Mouse (Mus musculus): ENCODE measurements at regions not wholly inside any gene's neighbourhood (a gene's known extent, or its start where the extent isn't known, plus 50 kb on each side); places are given as distances from the start of the nearest gene placed in this dataset.

DNA sequence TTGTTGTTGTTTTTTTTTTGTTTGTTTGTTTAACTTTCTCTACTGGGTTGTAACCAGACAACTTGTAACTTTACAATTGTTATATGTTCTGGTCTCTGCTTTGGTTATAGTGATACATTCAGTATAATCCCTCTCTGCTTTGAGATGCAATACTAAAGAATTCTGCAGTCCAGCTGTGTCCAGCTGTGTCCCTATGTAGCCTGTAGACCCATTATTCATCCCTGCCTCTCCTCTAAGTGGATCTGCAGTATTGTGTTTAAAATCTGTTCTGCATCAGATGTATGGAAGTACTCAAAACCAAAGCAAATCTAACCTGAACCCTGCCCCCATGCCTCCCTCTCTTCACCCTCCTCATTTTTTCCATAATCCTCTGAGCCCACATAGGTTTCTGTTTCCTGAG is 279.6 kb downstream of the Rps29 start:
- no peak for DNase-seq (ENCODE audit: low spot score)

DNA sequence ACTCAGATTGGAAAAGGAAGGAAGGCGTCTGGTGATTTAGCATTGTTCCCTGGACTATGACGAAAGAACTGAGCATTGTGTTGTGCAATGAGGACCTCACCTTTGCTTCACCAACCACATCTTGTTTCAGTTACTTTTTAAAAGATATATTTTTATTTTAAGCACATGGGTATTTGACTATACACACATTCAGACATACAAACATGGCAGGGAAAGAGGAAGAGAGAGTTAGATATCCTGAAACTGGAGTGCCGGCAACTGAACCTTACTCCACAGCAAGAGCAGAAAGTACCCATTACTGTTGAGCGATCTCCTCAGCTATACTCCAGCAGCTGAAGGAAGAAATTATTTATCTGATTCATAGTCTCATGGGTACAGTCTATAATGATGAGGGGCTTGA is 287.7 kb downstream of the Rps29 start:
- no peak for DNase-seq (ENCODE audit: low spot score)

DNA sequence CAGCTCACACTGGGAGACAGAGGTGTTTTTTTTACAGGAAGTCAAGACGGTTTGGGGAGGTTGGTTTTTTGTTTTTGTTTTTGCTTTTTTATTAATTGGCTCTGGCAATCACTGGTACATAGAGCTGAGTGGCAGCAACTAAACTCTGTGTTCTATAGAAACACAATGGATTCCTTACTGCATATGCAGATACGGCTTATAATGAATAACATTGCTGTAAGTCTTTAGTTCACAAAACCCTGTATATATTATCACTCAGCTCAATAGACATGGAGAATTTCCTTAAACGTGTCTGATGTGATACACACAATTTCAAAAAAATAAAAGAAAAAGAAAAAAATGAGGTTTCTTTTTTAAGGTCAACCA is 296.0 kb downstream of the Rps29 start:
- DNase-seq (ENCODE audit: low spot score), result no peak

DNA sequence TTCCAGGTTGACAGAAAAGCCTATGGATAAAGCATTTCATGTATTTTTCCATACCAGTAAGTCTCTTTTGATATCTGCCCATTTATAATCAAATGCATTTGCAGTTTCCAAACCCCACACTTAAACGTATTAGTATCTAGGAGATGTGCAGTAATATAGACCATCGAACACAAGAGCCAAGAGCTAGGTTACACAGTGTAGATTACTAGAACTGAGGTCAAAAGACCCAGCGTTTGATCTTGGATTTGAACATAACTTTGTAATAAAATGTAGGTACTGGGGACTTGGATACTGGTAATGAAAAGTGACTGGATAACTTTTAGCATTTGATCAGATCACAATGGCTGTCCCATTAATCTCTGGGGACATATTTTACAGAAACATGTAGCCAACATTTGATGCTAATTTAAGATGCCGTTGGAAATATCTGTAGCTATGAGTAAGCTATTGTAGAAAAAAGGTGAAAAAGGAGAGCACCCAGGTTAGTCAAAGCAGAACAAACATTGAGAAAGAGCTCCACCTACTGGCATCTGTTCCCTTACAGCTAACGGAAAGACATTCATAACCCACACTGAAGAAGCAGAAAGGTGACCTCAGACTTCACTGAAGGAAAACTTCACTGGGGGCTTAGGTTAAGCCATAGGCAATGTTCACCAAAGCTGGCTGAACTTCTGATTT is 296.5 kb downstream of the Rps29 start:
- DNase-seq (ENCODE audit: low spot score), result peak; percentile 64

DNA sequence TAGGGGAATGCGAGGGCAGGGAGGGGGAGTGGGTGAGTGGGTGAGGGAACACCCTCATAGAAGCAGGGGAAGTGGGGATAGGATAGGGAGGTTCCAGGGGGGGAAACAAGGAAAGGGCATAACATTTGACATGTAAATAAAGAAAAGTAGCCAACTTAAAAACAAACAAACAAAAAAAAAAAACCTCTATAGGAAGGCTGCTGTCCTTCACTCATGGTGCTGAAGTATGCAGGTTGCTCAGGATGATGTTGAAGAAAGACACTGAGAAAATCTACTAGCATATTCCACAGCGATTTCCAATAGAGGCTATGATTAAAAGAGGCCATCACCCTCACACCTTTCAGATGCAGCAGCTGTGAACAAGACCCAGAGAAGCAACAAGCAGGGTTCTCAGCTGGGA is 298.7 kb downstream of the Rps29 start:
- peak; percentile 8 for DNase-seq (ENCODE audit: low spot score)

DNA sequence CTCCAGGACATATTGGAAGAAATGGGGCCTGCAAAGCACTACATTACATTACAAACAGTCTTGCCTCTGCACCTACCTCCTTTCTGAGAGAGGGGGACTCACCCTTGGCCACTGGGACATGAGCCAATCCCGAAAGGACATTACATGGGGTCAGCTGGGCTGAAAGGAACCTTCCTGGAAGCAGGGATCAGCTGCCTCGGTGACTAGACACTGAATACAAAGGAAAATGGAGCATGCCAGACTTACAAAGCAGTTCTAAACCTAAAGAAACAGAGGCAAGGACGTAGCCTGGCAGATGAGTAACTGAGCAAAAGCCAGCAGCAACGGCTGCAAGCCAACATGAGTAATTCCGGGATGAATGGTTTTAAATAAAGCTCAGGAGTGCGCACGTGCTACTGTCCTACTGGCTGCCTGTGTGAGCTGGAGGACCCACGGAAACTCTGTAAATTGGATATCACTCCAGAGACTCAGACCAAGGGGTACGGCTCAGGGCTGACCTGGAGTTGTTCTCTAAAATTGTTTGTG is 309.3 kb downstream of the Rps29 start:
- DNase-seq (ENCODE audit: low spot score), result no peak

DNA sequence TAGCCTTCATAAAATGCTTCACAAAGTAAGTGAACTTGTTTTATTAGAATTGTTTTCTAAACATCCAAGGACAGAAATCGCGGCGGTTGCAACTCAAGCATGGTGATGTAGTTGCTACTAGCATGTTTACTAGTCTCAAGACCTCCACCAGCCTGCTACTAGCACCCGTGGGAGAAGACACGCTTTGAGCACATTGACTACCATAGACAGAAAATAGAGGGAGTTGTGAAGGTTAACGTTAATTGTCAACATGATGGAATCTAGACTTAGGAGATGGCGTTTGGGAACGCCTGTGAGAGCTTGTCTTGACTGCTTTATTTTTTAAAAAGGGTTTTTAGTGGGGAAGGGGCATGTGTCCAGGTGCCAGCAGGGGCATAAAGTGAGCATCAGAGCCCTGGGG is 318.2 kb downstream of the Rps29 start:
- DNase-seq (ENCODE audit: low spot score), result no peak

DNA sequence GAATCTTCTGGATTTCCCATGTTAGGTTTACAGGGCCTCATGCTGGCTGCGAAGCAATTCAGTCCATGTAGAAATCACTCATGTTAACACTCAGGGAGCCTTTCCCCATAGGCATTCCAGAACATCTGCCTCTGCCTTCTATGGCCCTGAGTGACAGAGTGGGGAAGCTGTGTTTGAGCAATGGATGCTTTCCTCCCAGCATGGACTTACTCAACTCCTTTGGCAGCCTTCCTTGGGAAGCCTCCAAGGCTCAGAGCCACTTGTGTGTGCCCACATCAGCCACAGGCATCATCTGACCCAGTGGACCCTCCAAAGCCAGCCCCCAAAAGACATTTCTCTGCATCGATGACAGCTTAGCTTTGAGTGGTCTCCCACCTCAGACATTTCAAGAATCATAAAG is 318.8 kb downstream of the Rps29 start:
- no peak for DNase-seq (ENCODE audit: low spot score)

DNA sequence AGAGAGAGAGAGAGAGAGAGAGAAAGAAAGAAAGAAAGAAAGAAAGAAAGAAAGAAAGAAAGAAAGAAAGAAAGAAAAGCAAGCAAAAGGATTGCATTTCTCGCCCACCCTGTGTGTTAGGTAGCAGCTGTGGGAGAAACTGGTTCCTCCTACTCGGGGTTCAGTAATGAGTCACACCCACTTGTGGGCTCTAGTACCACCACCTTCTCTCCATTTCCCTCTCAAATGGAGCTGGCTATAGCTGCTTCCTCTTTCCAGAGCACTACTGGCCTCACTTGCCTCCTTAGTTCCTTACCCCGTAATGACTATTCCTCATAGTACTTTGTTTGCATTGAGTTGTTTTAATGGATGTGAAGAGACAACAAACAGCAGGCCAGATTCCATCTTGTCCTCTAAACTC is 323.0 kb downstream of the Rps29 start:
- DNase-seq (ENCODE audit: low spot score), result no peak

DNA sequence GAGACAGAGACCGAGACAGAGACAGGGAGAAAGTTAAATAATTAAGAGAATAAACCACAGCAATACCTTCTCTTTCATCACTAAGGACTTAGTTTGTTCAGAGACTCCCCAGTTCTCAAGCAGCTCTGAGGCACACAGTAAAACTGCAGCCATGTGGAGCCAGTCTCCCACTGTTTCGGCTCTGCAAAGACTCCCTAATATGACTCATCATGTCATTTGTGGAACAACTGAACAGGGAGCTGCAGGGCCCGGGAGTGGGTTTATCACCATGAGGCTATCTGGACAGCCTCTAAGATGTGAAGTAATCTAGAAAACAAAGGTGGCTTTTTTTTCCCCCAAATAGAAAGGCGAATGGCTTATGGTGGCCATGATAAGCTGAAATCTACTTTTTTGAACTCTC is 325.1 kb downstream of the Rps29 start:
- no peak for DNase-seq (ENCODE audit: low spot score)

DNA sequence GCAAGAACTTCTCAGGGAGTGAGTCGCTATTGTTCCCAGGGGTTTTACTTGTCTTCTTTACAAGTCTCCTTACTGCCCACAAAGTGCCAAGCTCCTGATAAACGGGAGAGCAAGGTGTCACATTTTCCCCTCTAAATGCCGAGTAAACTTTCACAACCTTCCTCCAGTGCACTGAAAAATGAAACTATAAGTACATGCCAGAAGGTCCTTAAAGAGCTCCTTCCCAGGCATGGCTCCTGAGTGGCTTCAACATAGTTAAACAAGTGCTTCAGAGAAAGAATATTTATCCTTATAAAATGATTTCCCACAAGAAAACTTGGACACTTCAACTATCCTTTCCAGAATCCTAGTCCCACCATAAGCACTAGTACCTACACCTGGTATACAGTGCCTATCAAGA is 329.6 kb downstream of the Rps29 start:
- DNase-seq (ENCODE audit: low spot score), result no peak

DNA sequence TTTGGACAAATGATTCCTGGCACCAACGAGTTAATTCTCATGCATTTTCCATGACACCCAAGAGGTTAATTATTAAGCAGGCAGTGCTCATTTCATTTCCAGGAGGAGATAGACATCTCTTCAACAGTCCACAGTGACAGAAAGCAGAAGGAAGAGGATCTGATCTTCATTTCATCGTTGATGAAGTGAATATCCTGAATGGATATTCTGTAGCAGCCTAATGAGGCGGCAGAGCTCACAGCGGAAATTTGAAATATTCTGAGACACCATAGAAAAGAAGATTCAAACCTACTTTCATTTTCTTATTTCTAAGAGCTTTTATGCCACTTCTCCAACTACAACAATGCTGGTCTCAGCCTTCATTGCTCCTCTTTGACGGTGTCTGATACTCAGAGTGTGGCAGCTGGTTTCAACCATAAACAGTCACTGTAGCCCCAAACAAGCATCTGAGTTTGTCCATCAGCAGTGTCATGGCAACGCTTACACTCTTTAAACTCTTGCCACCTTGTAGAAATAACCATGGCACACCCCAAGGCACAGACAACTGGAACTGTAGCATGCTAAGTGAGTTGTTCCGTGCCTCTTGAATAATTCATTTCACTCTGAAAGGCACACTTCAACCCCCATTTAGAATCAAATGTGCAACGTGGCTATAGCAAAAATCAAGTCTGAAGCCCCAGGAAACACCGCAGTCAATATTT is 331.3 kb downstream of the Rps29 start:
- DNase-seq (ENCODE audit: low spot score), result no peak

DNA sequence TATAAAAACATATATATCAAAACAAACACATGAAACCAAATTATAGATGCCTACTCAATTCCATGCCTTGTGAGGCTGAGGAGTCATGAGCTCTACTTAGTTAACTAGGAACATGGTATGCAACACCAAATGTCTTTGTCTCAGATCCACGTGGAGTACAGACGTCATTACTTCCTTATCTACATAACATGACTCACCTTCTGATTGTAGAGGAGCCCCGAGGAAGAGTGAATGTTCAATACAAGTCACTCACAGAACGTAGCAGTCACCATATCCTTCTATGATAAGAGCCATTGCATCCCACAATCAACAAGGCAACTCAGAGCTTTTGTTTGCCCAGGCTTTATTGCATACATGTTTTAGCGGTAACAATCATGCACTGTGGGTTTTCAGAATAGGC is 364.6 kb downstream of the Rps29 start:
- DNase-seq (ENCODE audit: low spot score), result no peak

DNA sequence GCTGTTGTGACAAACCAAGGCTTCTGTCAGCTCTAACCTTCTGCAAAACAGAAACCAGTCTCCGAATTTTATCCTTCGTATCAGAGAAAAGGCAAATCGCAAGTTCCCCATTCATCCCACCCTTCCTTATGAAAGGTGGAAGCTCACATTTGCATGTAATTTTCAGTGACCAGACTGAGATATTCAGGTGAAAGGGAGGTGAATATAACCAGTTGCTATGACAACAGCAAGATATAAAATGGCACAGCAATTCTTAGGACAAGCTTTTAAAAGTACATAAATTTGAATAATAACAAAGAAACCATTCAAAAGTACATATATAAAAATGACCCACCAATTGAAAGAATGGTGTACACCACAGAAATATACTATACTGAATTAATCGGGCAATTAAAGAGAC is 375.4 kb downstream of the Rps29 start:
- DNase-seq (ENCODE audit: low spot score), result no peak

DNA sequence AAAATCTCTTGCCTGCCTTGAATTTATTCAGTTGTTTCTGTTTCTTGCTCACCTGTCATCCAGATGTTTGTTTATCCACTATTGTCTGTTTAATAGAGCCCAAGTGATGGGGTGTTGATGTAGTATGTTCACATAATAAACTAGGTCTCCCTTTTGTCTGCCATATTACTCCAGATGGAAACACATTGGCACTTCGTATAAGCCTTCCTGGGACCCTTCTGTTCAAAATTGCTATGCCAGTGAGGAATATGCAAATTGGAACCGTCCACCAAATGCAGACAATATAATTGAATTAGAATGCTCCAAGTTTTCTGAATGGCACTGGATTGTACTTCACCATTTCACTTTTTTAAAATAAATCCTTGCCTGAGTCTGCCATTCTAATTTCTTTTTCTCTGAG is 383.5 kb downstream of the Rps29 start:
- DNase-seq (ENCODE audit: low spot score), result no peak

DNA sequence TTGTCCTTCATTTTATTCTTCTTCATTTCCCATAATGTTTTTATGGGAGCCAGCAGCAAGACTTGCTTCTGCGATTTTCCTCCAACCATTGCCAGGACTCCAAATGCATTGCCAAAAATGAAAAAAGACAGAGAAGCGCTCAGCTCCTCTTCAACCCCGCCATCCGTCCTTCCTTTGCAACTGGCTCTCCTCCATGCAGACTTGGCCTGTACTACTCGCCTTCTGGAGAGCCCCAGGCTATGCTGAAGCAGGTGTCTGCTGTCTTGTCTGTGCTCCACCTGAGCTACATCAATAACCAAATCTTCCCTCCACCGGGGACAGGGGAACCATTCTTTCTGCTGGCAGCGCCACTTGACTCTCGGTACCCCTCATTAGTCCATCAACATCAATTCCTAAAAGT is 384.2 kb downstream of the Rps29 start:
- no peak for DNase-seq (ENCODE audit: low spot score)

DNA sequence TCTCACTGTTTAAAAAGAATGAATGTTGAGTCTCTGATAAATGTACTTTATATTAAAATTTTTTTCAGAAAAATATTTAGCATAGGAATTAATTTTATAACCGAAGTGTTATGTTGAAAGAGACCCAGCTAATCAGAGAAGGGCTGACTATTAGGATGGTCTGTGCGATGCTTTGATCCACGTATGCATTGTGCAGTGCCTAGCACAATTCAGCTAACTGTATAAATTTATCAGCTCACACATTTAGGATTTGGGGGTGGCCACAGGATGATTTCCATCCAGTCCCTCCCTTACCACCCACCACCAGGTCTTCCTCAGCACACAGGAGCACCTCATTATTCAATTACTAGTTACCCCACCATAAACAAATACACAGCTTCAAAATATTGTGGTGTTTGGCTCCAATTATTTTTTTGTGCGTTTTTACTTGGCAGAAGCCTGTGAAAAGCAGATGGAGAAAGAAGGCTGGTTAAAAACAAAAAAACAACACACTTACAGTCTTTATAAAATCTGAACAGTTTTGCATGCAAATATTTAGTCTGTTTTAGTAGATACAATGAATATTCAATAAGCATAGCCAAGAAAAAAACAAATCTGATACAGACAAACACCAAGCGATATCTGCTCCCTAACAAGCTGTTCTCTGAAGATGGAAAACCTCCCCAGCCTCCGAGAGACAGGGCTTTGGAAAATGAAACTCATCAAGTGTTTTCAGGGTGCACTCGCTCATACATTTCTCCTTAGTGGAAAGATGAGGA is 400.5 kb downstream of the Rps29 start:
- DNase-seq (ENCODE audit: low spot score), result no peak

DNA sequence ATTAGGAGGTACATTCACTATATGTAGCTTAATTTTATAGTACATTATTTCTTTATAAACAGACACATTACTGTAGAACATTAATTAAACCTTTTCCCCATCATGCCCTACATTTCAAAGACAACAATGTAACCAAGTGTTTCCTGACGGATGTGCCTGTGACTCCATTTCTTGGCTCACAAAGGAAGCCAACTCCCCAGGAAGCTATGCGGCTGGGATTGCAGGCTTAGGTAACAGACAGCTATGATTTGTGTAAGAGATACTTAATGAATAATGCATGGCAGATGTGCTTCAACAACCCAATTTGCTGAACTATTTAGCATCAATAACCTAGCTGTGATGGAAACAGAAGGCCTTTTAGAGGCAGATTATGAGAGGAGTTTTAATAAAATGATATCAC is 430.1 kb downstream of the Rps29 start:
- DNase-seq (ENCODE audit: low spot score), result peak; percentile 6

DNA sequence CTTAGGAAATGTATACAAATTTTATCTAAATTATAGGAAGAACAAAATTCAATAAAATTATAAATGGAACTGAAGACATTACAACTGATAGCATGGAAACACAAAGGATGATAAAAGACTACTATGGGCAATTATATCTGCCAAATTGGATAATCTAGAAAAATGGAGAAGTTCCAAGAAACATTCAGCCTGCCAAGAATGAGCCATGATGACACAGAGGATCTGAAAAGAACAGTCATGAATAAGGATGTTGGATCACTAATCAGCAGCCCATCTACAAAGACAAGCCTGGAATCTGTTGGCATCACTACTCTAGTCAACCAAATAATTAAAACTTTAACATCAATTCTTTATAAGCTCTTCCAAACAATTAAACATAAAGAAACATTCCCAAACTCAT is 440.0 kb downstream of the Rps29 start:
- DNase-seq (ENCODE audit: low spot score), result no peak

DNA sequence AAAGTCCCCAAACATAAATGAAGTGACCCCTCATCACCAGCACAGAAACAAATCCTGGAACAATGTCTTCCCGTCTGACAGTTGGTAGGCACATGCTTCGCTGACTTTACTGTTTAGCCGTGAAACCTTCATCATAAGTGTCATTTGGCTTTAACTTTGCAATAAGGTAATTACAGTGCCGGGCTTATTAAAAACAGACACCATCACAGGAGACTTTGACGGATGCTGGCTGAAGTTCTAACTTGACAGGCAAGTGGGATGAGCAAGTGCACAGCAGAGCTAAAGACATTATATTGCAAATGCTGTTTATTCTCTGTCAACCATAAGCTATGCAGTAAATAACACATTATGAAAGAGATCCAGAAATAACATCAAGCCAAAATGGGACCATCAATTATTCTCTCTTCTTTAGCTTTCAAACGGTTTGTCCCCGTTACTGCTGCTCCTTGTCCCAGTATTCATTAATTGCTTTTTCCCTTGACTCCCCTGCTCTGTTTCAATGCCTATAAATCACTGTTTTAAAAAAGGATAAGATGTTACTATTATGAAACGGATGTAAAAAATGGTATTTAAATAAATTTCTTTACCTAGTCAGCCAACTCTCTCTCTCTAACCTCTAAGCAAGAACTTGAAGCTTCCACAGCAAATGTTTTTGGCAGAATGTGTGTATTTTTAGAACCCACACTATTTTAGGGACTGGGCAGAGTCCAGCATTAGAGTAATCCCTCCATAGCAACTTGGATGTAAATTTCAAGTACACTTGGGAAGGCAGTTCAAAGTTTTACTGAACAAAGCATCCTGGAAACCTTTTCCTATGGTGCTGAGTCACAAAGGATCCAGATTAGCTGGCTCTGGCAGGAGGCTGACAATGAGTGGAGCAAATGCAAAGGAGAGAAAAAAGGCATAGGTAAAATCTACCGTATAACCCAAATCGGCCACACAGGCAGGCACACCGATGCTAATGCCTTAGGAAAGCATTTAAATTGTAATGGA is 464.4 kb downstream of the Rps29 start:
- no peak for DNase-seq (ENCODE audit: low spot score)

DNA sequence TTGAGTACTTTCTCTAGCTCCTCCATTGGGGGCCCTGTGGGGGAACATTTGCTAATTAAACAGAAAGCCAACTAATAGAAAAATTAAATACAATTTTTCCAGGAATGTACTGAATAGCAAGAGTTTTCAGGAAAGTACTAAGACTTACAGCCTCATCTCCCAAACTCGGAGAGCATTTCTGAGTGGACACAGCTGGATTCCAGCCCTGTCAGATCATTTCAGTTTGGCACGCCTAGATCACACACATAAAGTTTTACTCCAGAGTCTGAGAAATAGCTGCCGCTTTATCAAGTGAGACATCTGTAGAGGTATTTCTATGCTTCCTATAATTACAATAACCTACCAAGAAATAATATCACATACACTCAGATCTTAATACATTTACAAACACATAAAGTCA is 470.7 kb downstream of the Rps29 start:
- DNase-seq (ENCODE audit: low spot score), result no peak

DNA sequence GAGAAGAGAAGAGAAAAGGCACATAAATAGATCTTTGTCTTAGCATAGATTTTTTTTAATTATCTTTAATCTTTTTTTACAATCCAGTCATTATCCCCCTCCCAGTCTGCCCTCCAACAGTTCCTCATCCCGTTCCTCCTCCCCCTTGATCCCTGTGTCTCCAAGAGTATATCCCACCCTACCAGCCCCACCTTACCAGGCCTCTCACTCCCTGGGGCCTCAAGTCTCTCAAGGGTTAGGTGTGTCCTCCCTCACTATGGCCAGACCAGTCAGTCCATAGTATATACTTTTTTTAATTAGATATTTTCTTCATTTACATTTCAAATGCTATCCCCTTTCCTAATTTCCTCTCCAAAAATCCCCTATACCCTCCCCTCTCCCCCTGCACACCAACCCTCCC is 475.1 kb downstream of the Rps29 start:
- no peak for DNase-seq (ENCODE audit: low spot score)
